Mouse (Mus musculus) hindbrain, embryonic 13.5 days (tissue): ENCODE results near the gene Sema6d. TPM values are rescaled to one million over a fixed set of nuclear protein-coding genes. Genes with fewer than 3 reads are reported as not detected.

Experiments
- ATAC-seq: fragments of 200-750 bp; cut with Nextera tagmentation; 2 replicates; pipeline ENCODE4 v1.8.0; 2017; ENCODE audit warnings: moderate TSS enrichment; ENCODE audit not compliant: low FRiP score
- H3K27ac ChIP-seq: fragments of 300-500 bp; sonication (generic); 2 replicates; pipeline ENCODE4 v1.5.1; 2015; ENCODE audit warnings: inconsistent platforms, mild to moderate bottlenecking, moderate library complexity
- H3K27me3 ChIP-seq: fragments of 300-500 bp; sonication (generic); 2 replicates; pipeline ENCODE4 v1.6.1; 2015; ENCODE audit warnings: mild to moderate bottlenecking, inconsistent platforms
- H3K36me3 ChIP-seq: fragments of 300-500 bp; sonication (generic); 2 replicates; pipeline ENCODE4 v1.6.1; 2015; ENCODE audit warnings: mild to moderate bottlenecking, inconsistent platforms
- H3K4me1 ChIP-seq: fragments of 300-500 bp; sonication (generic); replicated peaks from 2 replicates; pipeline ENCODE4 v1.6.1; 2015; ENCODE audit warnings: inconsistent platforms
- H3K4me2 ChIP-seq: fragments of 300-500 bp; sonication (generic); 2 replicates; pipeline ENCODE4 v1.6.1; 2015; ENCODE audit warnings: inconsistent platforms, mild to moderate bottlenecking, moderate library complexity
- H3K4me3 ChIP-seq: fragments of 300-500 bp; sonication (generic); 2 replicates; pipeline ENCODE4 v1.5.1; 2015; ENCODE audit warnings: mild to moderate bottlenecking, inconsistent platforms
- H3K9ac ChIP-seq: fragments of 300-500 bp; sonication (generic); 2 replicates; pipeline ENCODE4 v1.6.1; 2015; ENCODE audit warnings: mild to moderate bottlenecking, inconsistent platforms
- H3K9me3 ChIP-seq: fragments of 300-500 bp; sonication (generic); 2 replicates; pipeline ENCODE4 v1.6.1; 2016; ENCODE audit warnings: inconsistent platforms
- WGBS: fragments of 180-500 bp; shearing (Covaris S2); methylation state at CpG from one replicate; pipeline ENCODE4 v1.1.7; 2015; 5-methylcytosine and 5-hydroxymethylcytosine counted together
- polyA plus RNA-seq: library from polyadenylated mRNA; unstranded; fragments of >200 nt; fragmentation: Nextera tagmentation; extraction: Ambion mirVana; gene quantifications from 2 replicates; pipeline ENCODE4 v1.2.1, GENCODE M21; 2015

Sema6d gene
- polyA plus RNA-seq, 1 experiment from 2014 or later, result 35.6 TPM

DNA sequence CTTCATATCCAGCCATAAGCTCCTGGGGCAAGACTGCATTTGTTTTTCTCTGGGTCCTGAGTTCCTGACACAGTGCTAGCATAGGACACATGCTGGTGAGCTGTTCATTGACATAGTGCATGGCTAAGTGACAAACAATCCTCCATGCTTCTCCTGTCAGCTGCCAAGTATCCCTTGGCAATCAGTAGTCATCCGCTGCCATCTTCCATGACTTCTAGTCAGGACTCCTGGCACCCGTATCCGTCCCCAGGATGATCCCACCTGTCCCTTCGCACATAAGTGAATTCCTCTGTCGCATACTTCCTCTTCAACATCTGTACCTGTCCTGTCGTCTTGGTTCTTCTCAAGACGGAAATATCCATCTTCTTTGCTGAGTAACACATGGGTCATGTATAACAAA is 468.3 kb downstream of the Sema6d start:
- Histone ChIP-seq H3K27me3 (no peaks in the 10 kb centered on the region), H3K9me3 (no peaks in the 10 kb centered on the region), H3K4me2 (no peak overlapping the region), H3K4me1 (peaks cover 14% of the 10 kb centered on the region), H3K36me3 (no peaks in the 10 kb centered on the region), H3K9ac (no peak overlapping the region), H3K4me3 (no peak overlapping the region), H3K27ac (no peak overlapping the region)
- 92% methylated on average over 7 of the region's 7 CpGs for whole genome bisulfite sequencing
- no peak for ATAC-seq

- no peak overlapping the region for H3K4me2 ChIP-seq
- no peak overlapping the region for H3K9ac ChIP-seq
- H3K4me1 ChIP-seq, result peaks cover 10% of the 10 kb centered on the region
- H3K27ac ChIP-seq, result no peak overlapping the region
- WGBS, result 48% methylated on average over 5 of the region's 5 CpGs
- H3K4me3 ChIP-seq, result no peak overlapping the region
- no peaks in the 10 kb centered on the region for H3K27me3 ChIP-seq
- H3K36me3 ChIP-seq, result no peaks in the 10 kb centered on the region
- no peaks in the 10 kb centered on the region for H3K9me3 ChIP-seq
- ATAC-seq, result no peak
Measured at GRCm38 (mm10) chr2:124561668-124562067, 471.9 kb downstream of the Sema6d start.

DNA sequence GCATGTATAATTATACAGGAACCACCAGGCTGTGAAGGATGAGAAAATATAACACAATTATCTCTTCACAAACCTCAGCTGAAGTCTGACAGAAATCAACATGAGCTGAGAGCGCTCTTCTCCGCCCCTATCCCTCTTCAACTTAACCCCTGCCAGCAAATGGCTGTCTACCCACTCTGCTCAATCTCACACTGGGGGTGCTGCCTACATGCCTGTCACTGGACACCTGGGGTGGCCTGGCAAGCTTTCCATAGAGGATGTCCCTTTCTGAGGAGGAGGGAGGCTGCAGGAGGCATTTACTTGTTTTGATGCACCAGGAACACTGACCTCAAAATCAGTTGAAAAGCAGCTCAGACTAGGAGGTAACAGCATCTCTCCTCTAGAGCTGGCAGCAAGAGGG is 472.3 kb downstream of the Sema6d start:
- Histone ChIP-seq H3K4me3 (no peak overlapping the region), H3K9me3 (no peaks in the 10 kb centered on the region)

GRCm38 (mm10) chr2:124563759-124564158 is 474.0 kb downstream of the Sema6d start:
- H3K27me3 ChIP-seq, result no peaks in the 10 kb centered on the region
- H3K27ac ChIP-seq, result no peak overlapping the region
- no peak overlapping the region for H3K4me2 ChIP-seq
- no peak overlapping the region for H3K9ac ChIP-seq
- ATAC-seq, result no peak
- peaks cover 10% of the 10 kb centered on the region for H3K4me1 ChIP-seq
- WGBS, result 90% methylated on average over 5 of the region's 5 CpGs
- H3K36me3 ChIP-seq, result no peaks in the 10 kb centered on the region
- H3K9me3 ChIP-seq, result no peaks in the 10 kb centered on the region
- H3K4me3 ChIP-seq, result no peak overlapping the region

More for the DNA sequence above, 472.3 kb downstream of the Sema6d start:
- Histone ChIP-seq H3K4me2 (no peak overlapping the region), H3K9ac (no peak overlapping the region), H3K27me3 (no peaks in the 10 kb centered on the region), H3K36me3 (no peaks in the 10 kb centered on the region), H3K4me1 (peaks cover 10% of the 10 kb centered on the region), H3K27ac (peak overlapping the region; percentile 71)
- WGBS, result 58% methylated on average over 2 of the region's 2 CpGs
- ATAC-seq, result no peak

DNA sequence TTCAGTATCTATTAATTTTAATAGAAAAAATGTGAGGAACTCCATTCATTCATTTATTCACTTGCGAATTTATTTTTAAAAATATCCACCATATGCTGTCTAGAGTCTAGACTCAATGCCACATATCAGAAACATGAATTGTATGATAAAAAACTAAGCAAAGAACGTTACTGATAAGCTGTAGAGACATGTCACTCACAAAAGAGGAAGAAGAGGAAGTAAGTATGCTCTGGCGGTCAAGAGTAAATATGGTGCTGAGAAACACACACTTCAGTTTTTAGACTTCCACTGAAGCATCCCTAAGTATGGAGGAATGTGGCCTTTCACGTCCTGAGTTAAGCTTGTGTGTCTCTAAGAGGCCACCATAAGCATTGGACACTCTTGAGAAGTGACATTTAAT is 484.0 kb downstream of the Sema6d start:
- no peaks in the 10 kb centered on the region for H3K4me1 ChIP-seq

DNA sequence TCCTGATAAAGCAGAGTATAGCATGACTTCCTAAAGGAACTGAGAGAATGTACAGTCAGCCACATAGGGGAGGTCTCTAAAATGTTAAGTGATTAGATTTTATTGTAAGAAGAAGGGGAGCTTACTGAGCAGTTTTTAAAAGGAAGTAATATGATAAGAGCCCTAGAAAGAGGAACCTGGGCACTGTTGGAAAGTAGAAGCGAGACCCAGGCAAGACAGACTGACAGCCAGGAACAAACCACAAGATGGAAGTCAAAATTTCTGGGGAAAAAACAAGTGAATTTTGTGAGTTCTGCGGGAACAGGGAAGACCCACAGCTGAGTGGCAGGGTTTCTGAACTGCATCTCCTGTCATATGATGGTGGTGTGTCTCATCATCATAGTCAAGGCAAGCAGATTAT is 486.3 kb downstream of the Sema6d start:
- Histone ChIP-seq H3K9ac (no peak overlapping the region), H3K9me3 (no peaks in the 10 kb centered on the region), H3K4me2 (no peak overlapping the region), H3K27ac (no peak overlapping the region), H3K4me3 (no peak overlapping the region), H3K27me3 (no peaks in the 10 kb centered on the region), H3K4me1 (no peaks in the 10 kb centered on the region), H3K36me3 (no peaks in the 10 kb centered on the region)
- 90% methylated on average over 2 of the region's 2 CpGs for WGBS
- ATAC-seq, result no peak

More for the DNA sequence above, 484.0 kb downstream of the Sema6d start:
- WGBS, result 90% methylated on average over 4 of the region's 4 CpGs
- Histone ChIP-seq H3K27ac (no peak overlapping the region), H3K9ac (no peak overlapping the region), H3K36me3 (no peaks in the 10 kb centered on the region), H3K27me3 (no peaks in the 10 kb centered on the region), H3K4me3 (no peak overlapping the region), H3K9me3 (no peaks in the 10 kb centered on the region), H3K4me2 (no peak overlapping the region)
- ATAC-seq, result no peak

DNA sequence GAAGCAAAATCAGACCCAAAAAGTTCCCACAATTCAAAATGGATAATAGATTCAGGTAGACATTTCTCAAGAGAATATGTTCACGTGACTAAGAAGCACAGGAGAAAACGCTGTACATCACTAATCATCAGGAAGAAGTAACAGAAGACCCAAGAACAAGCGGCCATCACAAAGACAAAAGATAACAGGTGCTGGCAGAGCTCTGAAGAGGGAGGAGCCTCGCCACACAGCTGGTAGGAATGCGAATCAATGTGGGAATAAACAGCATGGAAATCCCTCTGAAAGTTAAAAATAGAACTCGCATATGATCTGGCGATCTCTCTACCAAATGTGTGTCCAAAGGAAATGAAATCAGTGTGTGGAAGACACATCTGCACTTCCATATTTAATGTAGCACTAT is 493.8 kb downstream of the Sema6d start:
- Histone ChIP-seq H3K9me3 (no peaks in the 10 kb centered on the region), H3K27ac (no peak overlapping the region), H3K4me2 (no peak overlapping the region), H3K9ac (no peak overlapping the region), H3K36me3 (no peaks in the 10 kb centered on the region), H3K27me3 (no peaks in the 10 kb centered on the region), H3K4me3 (no peak overlapping the region), H3K4me1 (no peaks in the 10 kb centered on the region)
- no peak for ATAC-seq
- 73% methylated on average over 7 of the region's 7 CpGs for WGBS

DNA sequence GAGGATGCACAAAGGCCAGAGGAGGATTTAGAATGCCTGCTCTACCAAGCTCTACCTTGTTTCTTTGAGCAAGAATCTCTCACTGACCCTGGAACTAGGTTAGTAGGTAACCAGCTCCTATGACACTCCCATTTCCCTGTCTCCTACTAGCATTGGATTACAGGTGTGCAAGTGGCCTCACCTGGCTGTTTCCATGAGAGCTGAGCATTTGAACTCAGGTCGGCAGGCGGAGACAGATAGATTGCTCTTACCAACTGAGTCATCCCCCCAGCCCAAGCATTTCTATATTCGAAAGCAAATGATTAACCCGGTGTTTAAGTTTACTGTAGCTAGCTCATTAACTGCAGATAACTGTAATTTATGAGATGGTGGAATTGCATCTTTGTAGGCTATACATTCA is 503.0 kb downstream of the Sema6d start:
- Histone ChIP-seq H3K9ac (no peak overlapping the region), H3K4me3 (no peak overlapping the region), H3K4me1 (no peaks in the 10 kb centered on the region), H3K9me3 (no peaks in the 10 kb centered on the region), H3K4me2 (no peak overlapping the region), H3K27me3 (no peaks in the 10 kb centered on the region), H3K36me3 (no peaks in the 10 kb centered on the region), H3K27ac (no peak overlapping the region)
- no peak for ATAC-seq
- WGBS, result 93% methylated on average over 4 of the region's 4 CpGs

DNA sequence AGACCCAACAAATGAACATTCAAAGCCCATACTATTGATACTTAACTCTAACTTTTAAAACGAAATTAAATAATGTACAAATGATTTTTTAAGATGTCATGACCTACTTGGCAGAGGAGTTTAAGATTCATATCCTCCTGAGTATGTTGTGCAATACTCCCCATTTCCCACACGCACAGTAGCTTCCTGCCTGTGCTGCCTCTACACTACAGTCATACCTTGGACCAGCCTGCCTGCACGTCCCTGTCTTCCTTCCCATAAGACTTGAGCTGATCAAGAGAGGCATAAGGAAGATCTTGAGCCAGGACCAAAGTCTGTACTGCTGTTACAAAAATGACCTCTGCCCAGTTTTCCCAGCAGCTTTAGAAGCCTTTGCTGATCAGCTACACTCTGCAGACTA is 509.2 kb downstream of the Sema6d start:
- WGBS, result 80% methylated on average over 3 of the region's 3 CpGs
- Histone ChIP-seq H3K27me3 (no peaks in the 10 kb centered on the region), H3K9me3 (no peaks in the 10 kb centered on the region), H3K36me3 (no peaks in the 10 kb centered on the region), H3K4me2 (no peak overlapping the region), H3K4me3 (no peak overlapping the region), H3K4me1 (peaks cover 9% of the 10 kb centered on the region), H3K9ac (no peak overlapping the region), H3K27ac (no peak overlapping the region)
- no peak for ATAC-seq

DNA sequence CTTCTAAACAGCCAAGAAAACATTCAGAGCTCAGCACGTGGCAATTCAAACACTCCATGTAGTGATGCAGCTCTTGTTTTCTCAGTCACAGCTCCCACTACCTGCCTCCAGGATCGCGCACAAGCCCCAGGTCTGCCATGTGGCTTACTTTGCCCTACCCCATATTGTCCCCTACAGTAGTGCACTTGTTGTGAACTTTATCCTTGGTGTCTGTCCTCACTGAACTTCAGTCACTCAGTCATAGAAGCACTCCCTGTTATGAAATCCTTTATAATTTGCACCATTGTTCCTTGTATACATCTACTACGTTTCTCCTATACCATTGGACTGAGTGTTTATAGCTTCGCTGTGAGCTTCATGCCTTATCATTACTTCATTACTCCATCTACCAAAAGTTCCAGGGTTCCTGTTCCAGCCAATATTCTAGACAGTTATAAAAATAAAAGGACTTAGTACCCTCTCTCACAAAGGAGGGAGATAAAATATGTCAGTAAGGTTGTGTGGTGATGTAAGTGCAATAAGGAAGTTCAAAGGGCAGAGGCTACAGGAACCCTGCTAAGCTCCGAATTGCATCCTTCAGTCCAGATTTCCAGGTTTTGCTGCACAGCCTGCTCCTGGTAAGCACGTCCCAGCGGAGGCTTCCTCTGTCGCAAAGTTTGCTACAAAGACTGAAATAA is 512.1 kb downstream of the Sema6d start:
- no peaks in the 10 kb centered on the region for H3K27me3 ChIP-seq
- H3K9ac ChIP-seq, result no peak overlapping the region
- no peak overlapping the region for H3K4me2 ChIP-seq
- ATAC-seq, result no peak
- WGBS, result 84% methylated on average over 9 of the region's 9 CpGs
- no peaks in the 10 kb centered on the region for H3K9me3 ChIP-seq
- no peaks in the 10 kb centered on the region for H3K36me3 ChIP-seq
- no peak overlapping the region for H3K4me3 ChIP-seq
- no peak overlapping the region for H3K27ac ChIP-seq
- H3K4me1 ChIP-seq, result peaks cover 9% of the 10 kb centered on the region

GRCm38 (mm10) chr2:124602379-124602913 is 512.7 kb downstream of the Sema6d start:
- Histone ChIP-seq H3K9me3 (no peaks in the 10 kb centered on the region), H3K27ac (peak overlapping the region; percentile 26; the same call in 1 of the 2 replicates), H3K4me2 (no peak overlapping the region), H3K4me1 (peaks cover 9% of the 10 kb centered on the region), H3K4me3 (no peak overlapping the region), H3K27me3 (no peaks in the 10 kb centered on the region; the same call in 1 of the 2 replicates), H3K9ac (peak overlapping the region; percentile 43; the same call in 1 of the 2 replicates), H3K36me3 (no peaks in the 10 kb centered on the region)
- 59% methylated on average over 8 of the region's 8 CpGs for WGBS
- ATAC-seq, result no peak

GRCm38 (mm10) chr2:124605341-124605740 is 515.6 kb downstream of the Sema6d start:
- H3K4me3 ChIP-seq, result no peak overlapping the region
- ATAC-seq, result no peak
- peaks cover 3% of the 10 kb centered on the region; the same call in 1 of the 2 replicates for H3K27me3 ChIP-seq
- H3K27ac ChIP-seq, result no peak overlapping the region
- H3K36me3 ChIP-seq, result no peaks in the 10 kb centered on the region
- H3K4me2 ChIP-seq, result no peak overlapping the region
- peaks cover 13% of the 10 kb centered on the region for H3K4me1 ChIP-seq
- H3K9me3 ChIP-seq, result no peaks in the 10 kb centered on the region
- 92% methylated on average over 1 of the region's 1 CpGs for WGBS
- H3K9ac ChIP-seq, result no peak overlapping the region

GRCm38 (mm10) chr2:124607986-124608385 is 518.2 kb downstream of the Sema6d start:
- ATAC-seq, result no peak
- WGBS, result 67% methylated on average over 5 of the region's 5 CpGs
- H3K4me3 ChIP-seq, result no peak overlapping the region
- H3K9me3 ChIP-seq, result no peaks in the 10 kb centered on the region
- H3K27me3 ChIP-seq, result peaks cover 3% of the 10 kb centered on the region; the same call in 1 of the 2 replicates
- peaks cover 26% of the 10 kb centered on the region for H3K4me1 ChIP-seq
- no peak overlapping the region for H3K27ac ChIP-seq
- H3K4me2 ChIP-seq, result no peak overlapping the region
- H3K9ac ChIP-seq, result no peak overlapping the region
- no peaks in the 10 kb centered on the region for H3K36me3 ChIP-seq
